Mouse (Mus musculus) liver, adult 2 months (tissue): ENCODE measurements at regions not wholly inside any gene's neighbourhood (a gene's known extent, or its start where the extent isn't known, plus 50 kb on each side); places are given as distances from the start of the nearest gene placed in this dataset.

ENCODE experiments used
- CTCF ChIP-seq: fragments of 200-500 bp; IDR thresholded peaks from 2 replicates; pipeline ENCODE4 v1.5.1; 2011; ENCODE audit warnings: low read depth, low read length, control low read depth
- POLR2A ChIP-seq: fragments of 200-500 bp; IDR thresholded peaks from 2 replicates; pipeline ENCODE4 v1.6.1; 2011; ENCODE audit warnings: low read length, control low read depth; ENCODE audit not compliant: insufficient read depth; ENCODE audit errors: extremely low read depth

DNA sequence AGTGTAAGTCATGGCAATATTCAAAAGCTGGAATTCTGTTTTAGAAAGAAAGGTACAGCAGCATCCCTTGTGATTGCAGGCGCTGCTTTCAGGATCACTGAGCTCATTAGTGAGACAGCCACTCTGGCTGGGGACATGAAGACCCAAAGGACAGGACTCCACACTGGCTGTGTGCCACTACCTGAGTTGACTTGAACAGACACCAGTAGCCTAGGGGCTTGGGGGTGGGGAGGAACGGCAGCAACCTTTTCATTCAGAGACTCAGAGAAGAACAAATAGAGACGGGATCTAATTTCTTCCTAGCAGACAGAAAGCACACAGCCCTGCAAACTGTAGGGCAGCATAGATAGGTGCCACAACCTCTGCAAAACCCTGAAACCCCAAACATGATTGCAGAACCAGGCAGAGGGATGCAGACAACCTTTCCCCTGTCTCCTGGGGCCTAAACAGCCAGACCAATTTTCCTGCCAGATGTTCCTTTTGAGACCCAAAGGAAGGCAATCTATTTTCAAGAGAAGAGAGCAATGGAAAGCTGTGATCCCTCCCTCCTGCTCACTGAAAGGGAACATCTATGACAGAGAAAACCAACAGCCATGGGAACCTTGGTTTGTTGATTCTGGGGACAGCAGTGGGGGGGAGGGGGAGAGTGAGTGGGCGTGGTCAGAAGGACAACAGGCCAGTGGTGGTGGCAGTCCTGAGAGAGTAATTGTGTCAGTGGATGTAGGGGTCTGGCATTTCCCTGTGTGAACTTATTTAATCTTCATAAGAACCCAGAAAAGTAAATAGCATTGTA lies 57.2 kb downstream of the Ppp1r3c start:
- no peak for TF ChIP-seq CTCF
- no peak for TF ChIP-seq POLR2A
